Mouse (Mus musculus) neural tube, embryonic 10.5 days (tissue): Measurements from ENCODE around the gene Scube3.

Experiments
- DNase-seq: peaks from one replicate; pipeline ENCODE4 v3.0.0-alpha.2; 2017; ENCODE audit warnings: low spot score; ENCODE audit errors: extremely low spot score

Gene Scube3

GRCm38 (mm10) chr17:28131156-28131555, 10.8 kb upstream of the Scube3 start:
- DNase-seq: no peak

DNA sequence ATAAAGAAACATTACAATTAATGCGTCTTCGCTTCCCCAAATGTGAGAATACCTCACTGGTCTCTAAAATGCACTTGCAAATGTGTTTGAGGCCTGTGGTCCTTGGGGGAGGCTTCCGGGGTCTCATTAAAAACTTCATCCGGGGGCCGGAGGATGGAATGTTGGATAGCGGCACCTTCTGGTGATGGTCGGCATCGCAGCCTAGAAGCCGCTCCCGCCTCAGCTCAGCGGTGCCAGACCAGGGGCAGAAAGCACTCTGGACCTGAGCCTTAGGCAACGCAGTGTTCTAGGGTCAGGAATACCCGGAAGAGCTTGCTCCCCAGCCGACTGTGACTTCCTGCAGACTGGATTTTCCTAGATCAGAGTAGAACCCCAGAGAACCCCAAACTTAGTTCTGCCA, 8.7 kb upstream of the Scube3 start:
- peak; percentile 82 for DNase-seq

GRCm38 (mm10) chr17:28135496-28135895, 6.4 kb upstream of the Scube3 start:
- no peak for DNase-seq

- no peak for DNase-seq
These were observed 5.7 kb upstream of the Scube3 start for GRCm38 (mm10) chr17:28136266-28136665.

- DNase-seq: no peak
These were observed 3.9 kb upstream of the Scube3 start for GRCm38 (mm10) chr17:28138013-28138412.

- DNase-seq: no peak
These were observed 3.3 kb upstream of the Scube3 start for GRCm38 (mm10) chr17:28138685-28139084.

DNA sequence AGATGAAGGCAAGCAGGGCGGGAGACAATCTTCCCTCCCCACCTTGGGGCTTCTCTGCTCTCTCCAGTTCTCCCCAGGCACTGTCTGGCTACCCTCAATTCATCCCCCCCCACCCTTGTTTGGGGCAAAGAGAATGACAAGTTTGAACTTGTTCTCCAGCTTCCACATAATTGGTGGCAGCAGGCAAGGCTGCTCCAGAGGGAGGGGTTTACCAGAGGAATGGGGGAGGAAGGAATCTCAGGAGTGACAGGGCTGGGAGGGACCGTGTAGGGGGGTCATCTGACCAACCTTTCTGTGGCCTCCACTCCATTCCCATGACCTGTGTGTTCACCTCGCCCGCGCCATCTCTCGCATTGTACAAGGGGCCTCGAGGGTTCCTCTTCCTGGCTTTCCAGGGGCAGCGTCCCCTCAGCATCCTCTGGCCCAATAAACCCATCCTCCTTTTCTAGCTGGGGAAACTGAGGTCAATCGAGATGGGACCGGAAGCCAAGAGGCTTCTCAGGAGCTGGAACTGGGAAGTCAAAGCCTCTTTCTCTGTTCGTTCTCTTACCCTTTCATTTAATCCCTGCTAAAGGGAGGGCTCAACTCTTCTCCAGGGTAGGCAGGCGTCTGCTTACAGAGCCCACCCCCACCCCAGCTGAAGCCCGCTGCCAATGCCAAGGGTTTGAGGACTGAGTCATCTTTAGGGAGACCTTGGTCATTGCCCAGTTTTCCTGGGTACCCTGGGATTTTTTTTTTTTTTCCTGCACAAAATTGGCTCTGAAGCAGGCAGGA, 1.3 kb upstream of the Scube3 start:
- no peak for DNase-seq

DNA sequence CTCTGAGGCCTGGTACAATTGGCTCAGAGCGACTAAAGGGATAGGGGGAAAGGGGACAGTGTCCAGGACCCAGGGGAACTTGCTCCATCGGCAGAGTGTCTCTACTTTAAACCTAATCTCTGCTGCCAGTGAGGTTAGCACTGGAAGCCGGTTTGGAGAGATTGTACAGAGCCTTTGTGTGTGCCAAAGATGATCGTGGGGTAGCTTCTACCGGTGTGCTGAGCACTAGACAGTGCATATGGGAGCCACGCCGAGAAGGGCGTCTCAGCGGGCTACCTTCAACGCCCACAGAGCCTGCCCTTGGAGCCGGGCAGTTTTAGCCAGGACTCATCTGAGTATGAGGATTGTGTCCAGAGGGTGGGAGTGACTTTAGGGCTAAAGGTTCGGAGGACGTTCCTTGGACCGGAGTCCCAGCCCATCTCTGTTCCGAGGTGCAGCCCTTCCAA, 713 bp upstream of the Scube3 start:
- no peak for DNase-seq

GRCm38 (mm10) chr17:28142700-28143610, 1.0 kb downstream of the Scube3 start:
- peak; percentile 54 for DNase-seq

GRCm38 (mm10) chr17:28143751-28144150, 1.8 kb downstream of the Scube3 start:
- no peak for DNase-seq

GRCm38 (mm10) chr17:28144241-28144640, 2.3 kb downstream of the Scube3 start:
- no peak for DNase-seq

DNA sequence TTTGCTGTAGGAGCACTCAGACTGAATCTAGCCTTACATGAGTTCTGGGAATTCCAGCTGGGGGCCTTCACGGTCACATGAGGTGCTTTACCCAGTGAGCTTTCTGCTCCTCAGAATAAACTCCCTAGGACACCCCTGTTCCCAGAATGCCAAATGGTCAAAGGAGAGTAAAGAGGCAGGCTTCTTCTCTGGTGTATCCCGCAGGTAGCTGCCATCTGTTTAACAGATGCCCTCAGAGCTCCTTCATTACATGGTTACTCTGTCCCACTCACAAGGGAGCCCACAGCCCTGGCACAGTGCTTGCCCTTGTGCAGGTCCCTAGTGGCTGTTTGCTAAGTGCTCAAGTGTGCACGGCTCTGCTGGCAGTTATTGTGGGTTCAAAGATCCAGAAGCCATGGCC, 6.3 kb downstream of the Scube3 start:
- no peak for DNase-seq

DNA sequence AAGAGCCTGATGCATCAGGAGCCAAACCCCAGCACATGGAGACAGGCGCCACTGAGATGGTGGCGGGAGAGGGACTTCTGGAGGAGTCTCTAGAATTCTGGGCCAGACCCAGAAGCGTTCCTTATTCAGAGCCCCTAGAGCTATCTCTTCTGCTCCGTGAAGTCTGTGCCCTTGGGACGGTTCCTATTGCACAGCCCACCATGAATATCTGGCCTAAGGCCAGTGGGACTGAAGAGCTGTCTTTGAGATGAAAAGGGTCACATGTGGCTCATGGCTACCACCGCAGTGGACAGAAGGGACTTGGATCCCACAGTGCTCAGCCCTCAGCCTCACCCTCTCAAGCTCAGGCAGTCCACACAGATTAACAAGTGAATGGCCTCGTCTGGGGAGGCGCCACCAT, 7.8 kb downstream of the Scube3 start:
- DNase-seq: no peak

DNA sequence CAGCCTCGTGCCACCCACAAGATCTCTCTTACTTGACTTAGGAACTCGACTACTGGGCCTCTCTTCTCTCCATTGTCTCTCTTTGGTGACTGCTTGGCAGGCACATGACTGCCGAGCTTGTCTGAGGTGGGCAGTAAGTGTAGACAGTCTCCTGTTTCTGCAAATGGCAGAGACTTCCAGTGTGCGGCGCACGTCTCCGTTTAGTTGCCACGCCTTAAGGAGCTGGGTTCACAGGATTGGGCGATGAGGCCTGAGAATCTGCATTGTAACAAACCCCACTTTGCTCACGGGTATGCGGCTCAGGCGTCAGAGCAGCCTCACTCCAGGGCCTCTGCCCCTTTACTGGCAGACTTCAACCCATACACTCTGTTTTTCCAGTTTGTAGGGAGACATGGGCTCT, 8.5 kb downstream of the Scube3 start:
- no peak for DNase-seq

- DNase-seq: no peak
These were observed 11.2 kb downstream of the Scube3 start for GRCm38 (mm10) chr17:28153095-28153494.

DNA sequence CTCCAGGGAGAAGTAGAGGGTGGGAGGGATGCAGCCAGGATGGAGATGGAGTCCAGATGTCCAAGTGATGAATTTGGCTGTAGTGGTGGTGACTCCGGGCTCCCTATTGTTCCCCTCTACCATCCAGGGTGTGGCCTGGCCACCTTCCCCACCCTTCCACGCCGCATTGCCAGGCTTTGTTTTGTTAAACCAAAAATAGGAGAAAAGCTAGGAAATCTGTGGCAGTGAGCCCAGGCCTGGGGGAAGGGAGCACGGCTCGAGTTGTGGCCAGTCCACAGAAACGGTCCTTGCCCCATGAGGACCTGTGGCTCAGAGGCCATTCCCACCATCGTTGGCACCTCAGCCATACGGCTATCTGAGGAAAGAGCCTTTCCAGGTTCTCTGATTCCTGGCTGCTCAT, 13.0 kb downstream of the Scube3 start:
- DNase-seq: no peak

DNA sequence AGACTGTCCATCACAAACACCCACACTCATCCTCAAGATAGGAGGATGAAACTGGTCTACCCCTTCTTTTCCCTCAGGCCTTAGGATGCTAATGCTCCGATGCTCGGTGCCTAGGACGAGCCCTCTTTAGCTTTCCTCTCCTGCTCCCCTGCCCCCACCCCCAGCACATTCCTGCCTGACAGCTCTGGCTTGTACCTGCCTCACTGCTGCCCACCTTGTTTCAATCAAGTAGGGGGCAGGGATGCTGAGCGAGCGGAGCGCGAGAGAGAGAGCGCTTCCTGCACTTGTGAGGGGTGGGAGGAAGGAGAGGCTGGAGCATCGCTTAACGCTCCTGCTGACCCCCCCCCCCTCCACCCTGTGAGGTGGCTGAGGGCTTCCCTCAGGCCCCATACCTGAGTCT, 18.4 kb downstream of the Scube3 start:
- no peak for DNase-seq

- no peak for DNase-seq
These were observed 19.5 kb downstream of the Scube3 start for GRCm38 (mm10) chr17:28161310-28161881.

DNA sequence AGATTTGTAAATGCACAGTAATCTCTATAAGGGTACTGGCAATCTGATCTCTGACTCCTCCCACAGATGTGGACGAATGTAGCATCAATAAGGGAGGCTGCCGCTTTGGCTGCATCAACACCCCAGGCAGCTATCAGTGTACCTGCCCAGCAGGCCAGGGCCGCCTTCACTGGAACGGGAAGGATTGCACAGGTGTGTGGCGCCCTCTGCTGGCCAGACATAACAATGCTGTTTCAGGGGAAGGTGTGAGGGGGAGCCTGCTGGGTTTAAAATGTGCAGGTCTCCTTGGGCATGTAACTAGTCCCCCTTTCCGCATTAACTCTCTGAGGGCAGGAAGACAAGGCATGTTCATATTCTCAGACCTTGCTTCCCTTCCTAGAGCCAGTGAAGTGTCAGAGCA, 21.7 kb downstream of the Scube3 start:
- peak; percentile 86 for DNase-seq

- no peak for DNase-seq
These were observed 28.7 kb downstream of the Scube3 start for GRCm38 (mm10) chr17:28170460-28171305.

- no peak for DNase-seq
These were observed 30.7 kb downstream of the Scube3 start for GRCm38 (mm10) chr17:28172690-28173089.
